Mouse (Mus musculus) stomach, postnatal 0 days (tissue): ENCODE measurements at regions not wholly inside any gene's neighbourhood (a gene's known extent, or its start where the extent isn't known, plus 50 kb on each side); places are given as distances from the start of the nearest gene placed in this dataset.

Experiments used
- CTCF ChIP-seq: IDR thresholded peaks from 2 replicates; pipeline ENCODE4 v1.5.1; 2016; ENCODE audit warnings: antibody characterized with exemption, low read depth, mild to moderate bottlenecking, moderate library complexity
- EP300 ChIP-seq: optimal IDR thresholded peaks from 2 replicates; pipeline ENCODE3; 2016; ENCODE audit warnings: antibody characterized with exemption

GRCm38 (mm10) chr15:88032751-88033150 is 488.7 kb downstream of the Fam19a5 start:
- TF ChIP-seq EP300 (no peak), CTCF (no peak)
